Mouse (Mus musculus) heart, postnatal 14 days (tissue): ENCODE results near the gene Snrnp70. TPM values are rescaled to one million over a fixed set of nuclear protein-coding genes. Genes with fewer than 3 reads are reported as not detected.

ENCODE experiments used
- DNase-seq, 2 experiments: peaks; one replicate each; pipeline ENCODE4 v3.0.0; 2021 to 2022
- intact Hi-C: fragments of 180-260 bp; cut with DNase I; formaldehyde crosslinking; loops from one replicate; pipeline ENCODE4 v1.15.1; 2025
- long read RNA-seq, 2 experiments: library from polyadenylated mRNA; stranded (forward); transcript quantifications; one replicate each; pipeline ENCODE4 v2.0.0; 2021
- total RNA-seq, 2 experiments: library from RNA; stranded (reverse); gene quantifications; 2 replicates each; pipeline ENCODE4 v1.2.3; 2021

Gene Snrnp70
- total RNA-seq: 100 to 1,000 TPM; 126 to 138 TPM
- long read RNA-seq, experiment 1, transcript Snrnp70-201 (10 exons, 1,735 nt): major isoform, 9 of 17 reads
- long read RNA-seq, experiment 1, partial matches to known transcripts: 2 of 17 reads
- long read RNA-seq, experiment 1, other reads (novel, unspliced or antisense): 6 of 17 reads
- long read RNA-seq, experiment 2, transcript Snrnp70-201 (10 exons, 1,735 nt): major isoform, 6 of 26 reads
- long read RNA-seq, experiment 2, partial matches to known transcripts: 3 of 26 reads
- long read RNA-seq, experiment 2, other reads (novel, unspliced or antisense): 16 of 26 reads

- DNase-seq: peak; percentile 100
- intact Hi-C loops: loop anchor here (10.0 kb wide), 1 partner anchor 331 kb away; the partner anchor contains the start of genes Nosip and Prrg2
These were observed at the start of gene Snrnp70 for GRCm38 (mm10) chr7:45395578-45396336. Snrnp70 (minus strand) TSS chr7:45395742.

GRCm38 (mm10) chr7:45443526-45444420 is 48.2 kb upstream of the Snrnp70 start:
- intact Hi-C loops: no loop called here
- DNase-seq: no peak

- intact Hi-C loops: no loop called here
- peak in 1 of 2 experiments; percentile 17 for DNase-seq
These were observed 42.2 kb upstream of the Snrnp70 start, which contains the start of gene Ruvbl2 for GRCm38 (mm10) chr7:45437521-45438276. Ruvbl2 (minus strand) TSS chr7:45438096.

GRCm38 (mm10) chr7:45437046-45437445 is 41.5 kb upstream of the Snrnp70 start:
- DNase-seq: no peak
- intact Hi-C loops: no loop called here

GRCm38 (mm10) chr7:45436444-45436843 is 40.9 kb upstream of the Snrnp70 start:
- no peak for DNase-seq
- intact Hi-C loops: no loop called here

- intact Hi-C loops: loop anchor here (2.0 kb wide), 1 partner anchor 28 kb away; no protein-coding TSS in a partner anchor
- no peak for DNase-seq
These were observed 39.5 kb upstream of the Snrnp70 start for GRCm38 (mm10) chr7:45435038-45435437.

- intact Hi-C loops: loop anchor here (2.0 kb wide), 1 partner anchor 28 kb away; no protein-coding TSS in a partner anchor
- DNase-seq: peak; percentile 100
These were observed 38.9 kb upstream of the Snrnp70 start, which contains the start of gene Gys1 for GRCm38 (mm10) chr7:45434203-45435015. Gys1 (plus strand) TSS chr7:45434844.

- intact Hi-C loops: loop anchor here (2.0 kb wide), 1 partner anchor 27 kb away; no protein-coding TSS in a partner anchor
- DNase-seq: no peak
These were observed 38.3 kb upstream of the Snrnp70 start for GRCm38 (mm10) chr7:45433835-45434202.

- intact Hi-C loops: no loop called here
- DNase-seq: no peak
These were observed 31.0 kb upstream of the Snrnp70 start for GRCm38 (mm10) chr7:45426556-45426955.

GRCm38 (mm10) chr7:45421194-45421593 is 25.7 kb upstream of the Snrnp70 start:
- intact Hi-C loops: no loop called here
- DNase-seq: no peak

- intact Hi-C loops: no loop called here
- no peak for DNase-seq
These were observed 25.0 kb upstream of the Snrnp70 start, which contains the start of gene Lhb for GRCm38 (mm10) chr7:45420615-45420919. Lhb (plus strand) TSS chr7:45420820.

- intact Hi-C loops: no loop called here
- no peak for DNase-seq
These were observed 24.5 kb upstream of the Snrnp70 start for GRCm38 (mm10) chr7:45419859-45420614.

- intact Hi-C loops: no loop called here
- DNase-seq: no peak
These were observed 22.5 kb upstream of the Snrnp70 start for GRCm38 (mm10) chr7:45417962-45418492.

- intact Hi-C loops: no loop called here
- DNase-seq: no peak
These were observed 20.1 kb upstream of the Snrnp70 start for GRCm38 (mm10) chr7:45415636-45416035.

GRCm38 (mm10) chr7:45414740-45415224 is 19.2 kb upstream of the Snrnp70 start:
- intact Hi-C loops: no loop called here

GRCm38 (mm10) chr7:45413864-45414739 is 18.6 kb upstream of the Snrnp70 start:
- intact Hi-C loops: no loop called here
- no peak for DNase-seq

More at GRCm38 (mm10) chr7:45414740-45415224, 19.2 kb upstream of the Snrnp70 start:
- no peak for DNase-seq
